Mouse (Mus musculus) hindbrain, embryonic 11.5 days (tissue): ENCODE measurements at regions not wholly inside any gene's neighbourhood (a gene's known extent, or its start where the extent isn't known, plus 50 kb on each side); places are given as distances from the start of the nearest gene placed in this dataset.

Source experiments
- ATAC-seq: fragments of 200-750 bp; cut with Nextera tagmentation; 2 replicates; pipeline ENCODE4 v1.8.0; 2017; ENCODE audit warnings: mild to moderate bottlenecking, moderate TSS enrichment, moderate library complexity; ENCODE audit not compliant: low FRiP score
- DNase-seq: peaks from one replicate; pipeline ENCODE4 v3.0.0-alpha.2; 2015; ENCODE audit warnings: low spot score
- H3K27ac ChIP-seq: fragments of 300-500 bp; sonication (generic); 2 replicates; pipeline ENCODE4 v1.5.1; 2014; ENCODE audit warnings: mild to moderate bottlenecking, low read depth, low read length
- H3K27me3 ChIP-seq: fragments of 300-500 bp; sonication (generic); 2 replicates; pipeline ENCODE4 v1.6.1; 2014; ENCODE audit warnings: mild to moderate bottlenecking, low read length, moderate library complexity, mixed read lengths; ENCODE audit not compliant: control insufficient read depth, insufficient read depth
- H3K36me3 ChIP-seq: fragments of 300-500 bp; sonication (generic); 2 replicates; pipeline ENCODE4 v1.6.1; 2014; ENCODE audit warnings: mild to moderate bottlenecking, low read length, moderate library complexity, mixed read lengths; ENCODE audit not compliant: control insufficient read depth, insufficient read depth
- H3K4me1 ChIP-seq: fragments of 300-500 bp; sonication (generic); replicated peaks from 2 replicates; pipeline ENCODE4 v1.6.1; 2014; ENCODE audit warnings: low read length, mixed read lengths; ENCODE audit not compliant: control insufficient read depth, insufficient read depth
- H3K4me2 ChIP-seq: fragments of 300-500 bp; sonication (generic); replicated peaks from 2 replicates; pipeline ENCODE4 v1.6.1; 2014; ENCODE audit warnings: mild to moderate bottlenecking, low read depth, low read length
- H3K4me3 ChIP-seq: fragments of 300-500 bp; sonication (generic); 2 replicates; pipeline ENCODE4 v1.5.1; 2014; ENCODE audit warnings: low read depth, low read length
- H3K9ac ChIP-seq: fragments of 300-500 bp; sonication (generic); 2 replicates; pipeline ENCODE4 v1.6.1; 2014; ENCODE audit warnings: low read depth, low read length
- H3K9me3 ChIP-seq: fragments of 300-500 bp; sonication (generic); 2 replicates; pipeline ENCODE4 v1.6.1; 2016; ENCODE audit warnings: low read length; ENCODE audit not compliant: control insufficient read depth
- WGBS: fragments of 180-500 bp; shearing (Covaris S2); extraction: QIAGEN DNeasy Blood & Tissue Kit; methylation state at CpG from one replicate; pipeline ENCODE4 v1.1.7; 2014; 5-methylcytosine and 5-hydroxymethylcytosine counted together

DNA sequence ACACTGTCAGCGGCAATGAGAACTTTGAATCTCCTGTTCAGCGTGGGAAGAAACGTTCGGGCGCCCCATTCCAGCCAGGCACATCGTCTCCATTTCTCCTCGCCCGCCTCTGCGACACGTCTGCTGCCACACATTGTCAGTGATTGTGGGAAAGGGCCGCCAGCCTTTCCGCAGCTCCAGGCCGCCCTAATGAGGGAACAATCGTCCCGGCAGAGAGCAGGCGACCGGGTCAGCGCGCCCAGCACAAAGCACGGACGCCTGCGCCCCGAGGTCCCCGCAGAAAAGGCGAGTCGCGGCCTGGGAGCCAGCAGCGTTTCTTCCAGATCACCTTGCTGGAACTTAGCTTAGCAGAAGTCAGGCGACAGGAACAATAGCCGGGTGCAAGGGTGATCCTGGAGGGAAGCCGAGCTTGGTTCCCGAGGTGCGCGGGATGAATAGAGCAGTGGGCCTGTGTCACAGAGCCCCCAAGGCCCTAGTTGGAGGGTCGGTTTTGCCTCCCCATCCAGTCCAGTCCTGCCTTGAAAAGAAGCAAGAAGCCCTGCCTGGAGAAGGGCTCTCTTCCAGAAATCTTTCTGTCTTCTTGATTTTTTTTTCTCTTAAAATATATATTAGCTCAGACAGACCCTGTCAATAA is 203.8 kb upstream of the Pou3f3 start:
- peak; percentile 81 for ATAC-seq
- H3K36me3 ChIP-seq = no peaks in the 10 kb centered on the region
- peak overlapping the region; percentile 79 for H3K9ac ChIP-seq
- peaks cover 7% of the 10 kb centered on the region for H3K4me1 ChIP-seq
- no peaks in the 10 kb centered on the region for H3K9me3 ChIP-seq
- under 1% methylated on average over 35 of the region's 35 CpGs for WGBS
- H3K4me2 ChIP-seq = peak overlapping the region; percentile 57
- peak overlapping the region; percentile 97 for H3K27ac ChIP-seq
- H3K4me3 ChIP-seq = peak overlapping the region; percentile 28
- no peaks in the 10 kb centered on the region for H3K27me3 ChIP-seq
- peak; percentile 75 for DNase-seq

- whole genome bisulfite sequencing = 90% methylated on average over 3 of the region's 3 CpGs
- no peaks in the 10 kb centered on the region for H3K27me3 ChIP-seq
- H3K27ac ChIP-seq = no peak overlapping the region
- ATAC-seq (no peak), DNase-seq (no peak)
- no peak overlapping the region for H3K4me3 ChIP-seq
- H3K4me1 ChIP-seq = peaks cover 3% of the 10 kb centered on the region
- H3K4me2 ChIP-seq = no peak overlapping the region
- H3K9ac ChIP-seq = no peak overlapping the region
- H3K36me3 ChIP-seq = no peaks in the 10 kb centered on the region
- no peaks in the 10 kb centered on the region for H3K9me3 ChIP-seq
These were observed 199.5 kb upstream of the Pou3f3 start for GRCm38 (mm10) chr1:42496022-42496421.

- Histone ChIP-seq H3K9ac (no peak overlapping the region), H3K27me3 (no peaks in the 10 kb centered on the region), H3K4me2 (no peak overlapping the region), H3K27ac (no peak overlapping the region), H3K4me3 (no peak overlapping the region), H3K36me3 (no peaks in the 10 kb centered on the region), H3K9me3 (no peaks in the 10 kb centered on the region), H3K4me1 (peaks cover 2% of the 10 kb centered on the region)
- 84% methylated on average over 6 of the region's 6 CpGs for WGBS
- DNase-seq (no peak), ATAC-seq (no peak)
These were observed 199.1 kb upstream of the Pou3f3 start for GRCm38 (mm10) chr1:42496433-42496832.

DNA sequence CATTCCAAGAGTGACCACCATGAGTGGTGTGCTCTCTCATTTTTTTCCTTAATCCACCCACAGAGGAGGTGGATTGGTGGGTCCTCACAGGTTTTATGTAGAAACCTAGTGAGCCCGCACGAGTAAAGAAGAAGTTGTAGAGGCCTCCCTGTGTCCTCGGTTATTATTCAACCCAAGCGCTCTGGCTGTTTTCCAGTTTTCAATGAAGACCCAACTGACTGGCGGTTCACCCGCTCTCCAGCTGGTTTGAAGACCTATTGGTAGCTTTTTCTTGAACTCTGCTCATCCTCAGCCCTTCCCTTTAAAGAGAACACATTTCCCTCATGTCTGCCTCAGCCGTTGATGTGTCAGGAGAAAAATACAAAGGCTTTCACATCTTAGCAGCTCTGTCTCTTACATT is 196.7 kb upstream of the Pou3f3 start:
- H3K9ac ChIP-seq = no peak overlapping the region
- no peak overlapping the region for H3K27ac ChIP-seq
- DNase-seq (no peak), ATAC-seq (no peak)
- no peaks in the 10 kb centered on the region for H3K4me1 ChIP-seq
- WGBS = 86% methylated on average over 7 of the region's 7 CpGs
- H3K27me3 ChIP-seq = no peaks in the 10 kb centered on the region
- no peak overlapping the region for H3K4me2 ChIP-seq
- H3K4me3 ChIP-seq = no peak overlapping the region
- no peaks in the 10 kb centered on the region for H3K36me3 ChIP-seq
- no peaks in the 10 kb centered on the region for H3K9me3 ChIP-seq

GRCm38 (mm10) chr1:42504491-42504890 is 191.1 kb upstream of the Pou3f3 start:
- no peak overlapping the region for H3K9ac ChIP-seq
- H3K9me3 ChIP-seq = no peaks in the 10 kb centered on the region
- no peak overlapping the region for H3K4me3 ChIP-seq
- no peaks in the 10 kb centered on the region for H3K4me1 ChIP-seq
- ATAC-seq (no peak), DNase-seq (no peak)
- no peak overlapping the region for H3K4me2 ChIP-seq
- no peaks in the 10 kb centered on the region for H3K36me3 ChIP-seq
- H3K27me3 ChIP-seq = no peaks in the 10 kb centered on the region
- H3K27ac ChIP-seq = no peak overlapping the region
- WGBS = 84% methylated on average over 9 of the region's 9 CpGs

DNA sequence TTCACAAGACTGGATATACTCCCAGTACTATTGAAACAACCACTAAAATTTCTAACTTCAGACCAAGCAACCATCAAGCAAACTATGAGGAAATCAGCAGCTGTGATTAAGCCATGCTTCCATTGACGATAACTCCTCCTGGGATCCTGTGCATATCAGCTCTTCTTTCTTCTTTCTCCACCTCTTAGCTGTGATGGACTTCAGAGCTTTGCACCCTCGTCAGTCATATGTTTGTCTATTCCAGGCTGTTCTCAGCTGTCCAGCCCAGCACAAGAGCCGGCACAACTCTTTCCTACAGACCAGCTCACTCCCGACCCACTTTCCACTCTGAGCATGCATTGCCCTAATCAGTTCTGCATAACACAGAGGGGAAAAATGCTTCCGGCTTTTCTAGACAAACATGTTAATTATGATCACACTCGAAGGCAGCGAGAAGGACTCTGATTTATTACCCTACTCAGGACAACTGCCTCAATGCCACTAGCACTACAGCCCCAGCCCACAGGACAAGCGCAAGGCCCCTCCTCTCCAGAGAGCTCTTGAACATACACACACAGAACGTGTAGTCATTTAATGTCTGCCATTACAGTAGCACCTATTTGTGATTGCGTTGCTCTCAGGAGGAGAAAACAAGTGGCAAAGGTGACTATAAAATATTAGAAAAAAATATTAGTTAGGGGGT is 190.4 kb upstream of the Pou3f3 start:
- Histone ChIP-seq H3K9me3 (no peaks in the 10 kb centered on the region), H3K4me2 (no peak overlapping the region), H3K27ac (no peak overlapping the region), H3K36me3 (no peaks in the 10 kb centered on the region), H3K27me3 (no peaks in the 10 kb centered on the region), H3K4me1 (no peaks in the 10 kb centered on the region), H3K9ac (no peak overlapping the region), H3K4me3 (no peak overlapping the region)
- no peak for DNase-seq
- 81% methylated on average over 10 of the region's 10 CpGs for whole genome bisulfite sequencing
- ATAC-seq = no peak

DNA sequence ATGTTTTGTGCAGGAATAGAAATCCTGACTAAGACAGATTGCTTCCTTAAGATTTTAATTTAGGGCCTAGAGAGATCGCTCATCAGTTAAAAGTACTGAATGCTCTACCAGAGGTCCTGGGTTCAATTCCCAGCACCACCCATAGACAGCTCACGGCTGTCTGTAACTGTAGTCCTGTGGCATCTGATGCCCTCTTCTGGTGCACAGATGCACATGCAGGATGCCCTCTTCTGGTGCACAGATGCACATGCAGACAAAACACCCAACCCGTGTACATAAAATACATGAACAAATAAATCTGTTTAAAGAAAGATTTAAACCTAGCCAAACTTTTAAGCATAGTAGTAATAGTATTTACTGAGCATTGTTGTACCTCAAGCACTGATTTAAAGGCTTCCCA is 181.2 kb upstream of the Pou3f3 start:
- 93% methylated on average over 3 of the region's 3 CpGs for WGBS

DNA sequence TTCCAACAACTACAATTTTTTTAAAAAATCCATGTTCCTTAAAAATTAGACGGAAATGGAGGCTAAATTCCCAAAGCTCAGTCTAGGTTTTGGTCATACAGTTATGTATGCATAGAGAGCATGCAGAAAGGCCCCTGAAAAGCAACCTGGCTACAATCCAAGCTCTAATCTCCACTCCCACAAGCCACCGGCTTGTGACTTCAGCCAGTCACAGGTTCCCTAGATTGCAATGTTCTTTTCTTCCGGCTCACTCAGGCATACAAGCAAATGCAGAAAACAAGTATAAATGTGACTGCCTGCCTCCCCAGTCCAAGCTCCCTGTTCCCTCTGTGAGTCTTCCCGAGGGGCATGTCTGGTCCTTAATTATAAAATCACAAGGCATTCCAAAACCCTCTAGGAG is 171.2 kb upstream of the Pou3f3 start:
- H3K27ac ChIP-seq = no peak overlapping the region
- ATAC-seq (no peak), DNase-seq (no peak)
- no peaks in the 10 kb centered on the region for H3K36me3 ChIP-seq
- H3K4me3 ChIP-seq = no peak overlapping the region
- 57% methylated on average over 4 of the region's 4 CpGs for WGBS
- no peak overlapping the region for H3K4me2 ChIP-seq
- no peaks in the 10 kb centered on the region for H3K4me1 ChIP-seq
- H3K27me3 ChIP-seq = no peaks in the 10 kb centered on the region
- no peak overlapping the region for H3K9ac ChIP-seq
- H3K9me3 ChIP-seq = no peaks in the 10 kb centered on the region

More for the DNA sequence above, 181.2 kb upstream of the Pou3f3 start:
- H3K27ac ChIP-seq = no peak overlapping the region
- no peak overlapping the region for H3K9ac ChIP-seq
- H3K27me3 ChIP-seq = no peaks in the 10 kb centered on the region
- no peak for ATAC-seq
- no peak for DNase-seq
- H3K36me3 ChIP-seq = no peaks in the 10 kb centered on the region
- no peaks in the 10 kb centered on the region for H3K4me1 ChIP-seq
- H3K9me3 ChIP-seq = no peaks in the 10 kb centered on the region
- no peak overlapping the region for H3K4me2 ChIP-seq
- no peak overlapping the region for H3K4me3 ChIP-seq
